Mouse (Mus musculus) cerebellum, adult 11-12 months (tissue): Measurements from ENCODE around the gene Fkrp.

ENCODE experiments used
- DNase-seq: peaks from one replicate; pipeline ENCODE4 v3.0.0; 2022

The Fkrp gene

DNA sequence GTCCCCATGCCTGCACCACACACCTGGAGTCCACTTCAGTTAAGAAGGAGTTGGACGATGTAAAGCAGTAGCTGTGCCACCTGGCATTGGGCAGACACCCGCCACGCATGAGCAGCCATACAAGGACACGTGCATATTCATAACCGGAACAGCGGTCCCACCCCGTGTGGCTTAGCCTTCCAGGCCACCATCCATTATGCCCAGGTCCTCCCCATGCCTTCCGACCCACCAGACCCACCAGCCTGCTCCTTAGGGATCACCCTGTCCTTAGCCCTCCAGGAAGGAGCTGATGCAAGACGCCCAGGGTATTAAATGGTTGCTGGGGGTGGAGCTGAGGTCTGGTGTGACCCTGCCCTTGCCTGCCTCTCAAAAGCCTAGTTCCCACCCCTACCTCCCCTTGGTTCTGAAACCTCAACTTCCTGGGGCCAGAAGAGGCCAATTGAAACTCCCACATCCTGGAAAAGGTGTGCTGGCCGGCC is 32.0 kb downstream of the Fkrp start:
- DNase-seq, result no peak

DNA sequence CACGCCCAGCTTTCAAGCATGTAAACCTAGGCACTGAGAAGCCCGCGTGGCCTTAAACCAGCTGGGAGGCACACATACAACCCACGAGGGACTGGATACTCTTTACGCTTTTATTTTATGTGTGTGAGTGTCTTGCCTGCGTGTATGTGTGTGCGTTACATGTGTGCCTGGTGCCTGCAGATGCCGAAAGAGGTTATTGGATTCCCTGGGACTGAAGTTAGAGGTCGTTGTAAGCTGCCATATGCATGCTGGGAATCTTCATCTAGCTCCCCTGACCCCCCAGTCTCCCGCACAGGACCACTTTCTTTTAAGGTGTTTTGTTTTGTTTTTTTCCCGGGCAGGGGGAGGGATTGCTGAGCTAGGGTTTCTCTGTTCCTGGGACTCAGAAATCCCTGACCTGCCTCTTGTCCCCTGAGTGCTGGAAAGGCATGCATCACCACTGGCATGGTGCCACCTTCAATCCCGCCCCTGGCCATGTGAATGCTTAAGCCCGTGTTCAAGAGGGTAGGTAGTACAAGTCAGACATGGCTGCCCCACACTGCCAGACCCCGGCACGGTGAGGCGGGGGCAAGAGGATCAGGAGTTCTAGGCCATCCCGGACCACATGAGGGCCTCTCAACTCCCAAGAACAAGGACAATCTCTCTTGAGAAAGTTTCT is 32.6 kb downstream of the Fkrp start:
- DNase-seq, result no peak

GRCm38 (mm10) chr7:16783224-16783688 is 33.3 kb downstream of the Fkrp start:
- DNase-seq, result no peak

DNA sequence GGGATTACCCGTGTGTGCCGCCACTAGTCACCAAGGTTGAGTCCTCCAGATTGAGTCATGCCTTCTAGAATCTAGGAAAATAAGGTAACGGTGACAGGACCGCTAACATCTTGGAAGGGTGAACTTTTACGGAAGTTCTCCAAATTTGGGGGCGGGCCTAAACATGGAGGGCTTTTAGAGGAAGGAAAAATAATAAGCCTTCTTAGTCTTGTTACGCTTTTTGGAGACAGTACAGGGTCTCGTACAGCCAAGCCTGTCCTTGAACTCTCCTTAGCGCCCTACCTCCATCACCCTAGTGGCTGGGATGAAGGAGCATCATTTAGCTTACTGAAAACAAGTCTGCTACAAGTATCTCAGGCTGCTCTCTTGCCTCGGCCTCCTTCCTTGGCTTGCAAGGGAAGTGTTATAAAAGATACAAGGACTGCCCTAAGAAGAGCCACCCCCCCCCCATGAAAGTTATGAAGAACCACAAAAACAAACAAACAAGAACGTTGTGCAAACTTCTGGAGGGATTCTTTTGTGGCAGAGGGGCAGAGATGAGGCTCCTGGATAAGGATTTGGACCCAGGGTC is 33.9 kb downstream of the Fkrp start:
- DNase-seq, result no peak

DNA sequence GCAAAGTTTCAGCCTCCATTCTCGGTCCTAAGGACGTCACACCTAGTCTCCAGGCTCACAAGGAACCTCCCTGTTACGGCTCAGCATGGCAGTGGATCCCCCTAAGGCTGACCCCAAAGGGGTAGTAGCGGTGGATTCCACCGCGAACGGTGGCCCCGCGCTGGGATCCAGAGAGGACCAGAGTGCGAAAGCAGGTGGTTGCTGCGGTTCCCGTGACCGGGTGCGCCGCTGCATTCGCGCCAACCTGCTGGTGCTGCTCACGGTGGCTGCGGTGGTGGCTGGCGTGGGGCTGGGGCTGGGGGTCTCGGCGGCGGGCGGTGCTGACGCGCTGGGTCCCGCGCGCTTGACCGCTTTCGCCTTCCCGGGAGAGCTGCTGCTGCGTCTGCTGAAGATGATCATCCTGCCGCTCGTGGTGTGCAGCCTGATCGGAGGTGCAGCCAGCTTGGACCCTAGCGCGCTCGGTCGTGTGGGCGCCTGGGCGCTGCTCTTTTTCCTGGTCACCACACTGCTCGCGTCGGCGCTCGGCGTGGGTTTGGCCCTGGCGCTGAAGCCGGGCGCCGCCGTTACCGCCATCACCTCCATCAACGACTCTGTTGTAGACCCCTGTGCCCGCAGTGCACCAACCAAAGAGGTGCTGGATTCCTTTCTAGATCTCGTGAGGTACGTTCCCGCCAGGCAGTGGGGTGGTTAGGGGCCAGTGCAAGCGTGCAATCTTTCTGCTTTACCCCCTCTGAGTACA is 34.5 kb downstream of the Fkrp start:
- no peak for DNase-seq

DNA sequence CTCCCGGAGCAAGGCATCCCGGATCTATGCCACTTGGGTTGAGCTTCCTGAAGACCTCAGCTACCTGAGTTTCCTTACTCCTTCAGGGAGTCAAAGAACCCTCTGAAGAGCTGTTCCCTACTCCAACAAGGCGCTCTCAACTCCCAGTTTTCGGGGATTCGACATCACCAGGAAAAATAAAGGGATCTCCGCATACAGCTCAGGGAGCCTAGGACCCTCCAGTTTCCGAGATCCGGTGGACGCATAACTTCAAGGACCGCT is 35.0 kb downstream of the Fkrp start:
- DNase-seq, result no peak

DNA sequence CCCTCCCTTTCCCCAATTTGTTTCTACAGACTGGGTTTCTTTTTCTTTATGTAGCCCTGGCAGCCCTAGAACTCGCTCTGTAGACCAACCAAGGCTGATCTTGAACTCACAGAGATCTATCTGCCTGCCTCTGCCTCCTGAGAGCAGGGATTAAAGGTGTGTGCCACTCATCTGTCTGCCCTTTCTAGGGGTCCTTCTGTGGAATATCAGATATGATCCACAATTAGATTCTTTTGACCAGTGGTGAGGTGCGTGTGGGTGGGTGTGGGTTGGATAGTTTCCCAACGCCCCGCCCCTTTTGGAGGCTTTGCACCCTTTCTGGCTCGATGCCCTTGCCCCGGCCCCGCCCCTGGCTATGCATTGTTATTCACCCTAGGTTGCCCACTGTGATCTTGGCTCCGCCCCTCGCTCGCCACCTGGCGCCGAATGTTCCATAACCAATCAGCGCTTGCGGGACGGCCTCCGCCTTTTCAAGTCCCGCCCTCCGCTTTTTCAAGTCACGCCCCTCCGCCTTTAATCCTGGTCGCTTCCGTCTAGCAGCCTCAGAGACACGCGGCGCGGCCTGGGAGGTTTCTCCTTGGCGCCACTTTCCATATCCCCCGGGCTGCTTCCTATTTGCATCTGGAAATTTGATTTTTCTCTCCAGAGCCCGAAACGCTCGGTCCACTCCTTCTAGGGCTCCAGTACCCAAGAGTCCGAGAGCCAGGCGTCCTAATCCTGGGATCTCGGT is 35.5 kb downstream of the Fkrp start, which contains the start of gene Slc1a5:
Slc1a5 (plus strand) TSS at position 516 of the 730 bp plus-strand sequence.
- DNase-seq, result peak; percentile 34

- no peak for DNase-seq
Observed at GRCm38 (mm10) chr7:16780076-16780475, 36.5 kb downstream of the Fkrp start.

GRCm38 (mm10) chr7:16775888-16776287 is 40.6 kb downstream of the Fkrp start:
- no peak for DNase-seq

GRCm38 (mm10) chr7:16766443-16766842 is 50.1 kb downstream of the Fkrp start:
- no peak for DNase-seq

- DNase-seq, result no peak
Observed at GRCm38 (mm10) chr7:16763463-16764218, 52.9 kb downstream of the Fkrp start.

- no peak for DNase-seq
Observed at GRCm38 (mm10) chr7:16761630-16762029, 54.9 kb downstream of the Fkrp start.

- DNase-seq, result no peak
Observed at GRCm38 (mm10) chr7:16761005-16761481, 55.5 kb downstream of the Fkrp start.

GRCm38 (mm10) chr7:16760292-16760691 is 56.2 kb downstream of the Fkrp start:
- no peak for DNase-seq
